Mouse (Mus musculus) brain, embryonic 14.5 days (tissue): Measurements from ENCODE around the gene Adipoq.

Experiments
- CTCF ChIP-seq: fragments of 200-500 bp; IDR thresholded peaks from 2 replicates; pipeline ENCODE4 v1.5.1; 2012; ENCODE audit warnings: inconsistent platforms, mild to moderate bottlenecking, moderate library complexity, borderline replicate concordance; ENCODE audit not compliant: insufficient read depth, insufficient read length; ENCODE audit errors: extremely low read depth
- POLR2A ChIP-seq: fragments of 200-500 bp; IDR thresholded peaks from 2 replicates; pipeline ENCODE4 v1.6.1; 2012; ENCODE audit warnings: mild to moderate bottlenecking, inconsistent platforms, borderline replicate concordance; ENCODE audit not compliant: poor library complexity, insufficient read depth, insufficient read length, severe bottlenecking; ENCODE audit errors: extremely low read depth

DNA sequence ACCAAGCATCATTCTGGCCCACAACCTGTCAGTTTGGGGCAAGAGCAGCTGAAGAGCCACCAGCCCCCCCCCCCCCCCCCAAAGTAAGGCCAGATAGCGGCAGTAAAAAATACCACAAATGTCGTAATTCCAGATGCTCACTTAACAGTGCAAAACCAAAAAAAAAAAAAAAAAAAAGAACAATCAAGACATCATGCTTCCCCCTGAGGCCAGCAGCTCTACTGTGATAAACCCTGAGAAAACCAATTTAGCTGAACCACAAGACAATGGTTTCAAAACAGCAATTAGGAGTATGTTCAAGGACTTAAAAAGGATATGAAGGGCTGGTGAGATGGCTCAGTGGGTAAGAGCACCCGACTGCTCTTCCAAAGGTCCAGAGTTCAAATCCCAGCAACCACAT lies 15.8 kb downstream of the Adipoq start:
- TF ChIP-seq CTCF (no peak), POLR2A (no peak)
